Mouse (Mus musculus) CH12.LX (cell line): ENCODE data around the gene St3gal3. TPM values are rescaled to one million over a fixed set of nuclear protein-coding genes. Genes with fewer than 3 reads are reported as not detected.

Experiments
- DNase-seq: peaks from one replicate; pipeline ENCODE4 v3.0.0-alpha.2; 2013; ENCODE audit errors: extremely low read depth
- H3K27ac ChIP-seq: 2 replicates; pipeline ENCODE4 v1.5.1; 2012; ENCODE audit warnings: low read depth, mild to moderate bottlenecking, control low read depth, moderate library complexity; ENCODE audit not compliant: insufficient read depth
- H3K27me3 ChIP-seq: replicated peaks from 2 replicates; pipeline ENCODE3; 2012; ENCODE audit warnings: inconsistent platforms
- H3K36me3 ChIP-seq, 2 experiments: replicated peaks in 1 of 2; 2 replicates each; pipeline versions ENCODE3 to v1.6.1; 2012; ENCODE audit warnings: inconsistent platforms in 1 of 2, low read length in 1 of 2, mild to moderate bottlenecking in 1 of 2, mixed read lengths in 1 of 2, moderate library complexity in 1 of 2; ENCODE audit not compliant: control insufficient read depth in 1 of 2, insufficient read depth in 1 of 2
- H3K4me1 ChIP-seq, 2 experiments: 2 replicates each; pipeline ENCODE4 v1.6.1; 2012; ENCODE audit warnings: inconsistent platforms in 1 of 2, moderate library complexity in 1 of 2; ENCODE audit not compliant: insufficient read depth in 2 of 2, control insufficient read depth in 1 of 2
- H3K4me2 ChIP-seq: 2 replicates; pipeline ENCODE4 v1.6.1; 2012; ENCODE audit warnings: low read depth, mild to moderate bottlenecking, control low read depth; ENCODE audit not compliant: poor library complexity, insufficient read depth, severe bottlenecking
- H3K4me3 ChIP-seq, 3 experiments: fragments of 150-350 bp in 1 of 3; sonication (generic) in 1 of 3; replicated peaks in 1 of 3; 2 replicates each; pipeline versions ENCODE3 to v1.5.1; 2011 to 2012; ENCODE audit warnings: low read depth in 2 of 3, low read length in 2 of 3, mild to moderate bottlenecking in 2 of 3, moderate library complexity in 2 of 3, control low read depth in 1 of 3, improper control_type of control experiment in 1 of 3, inconsistent platforms in 1 of 3, mixed read lengths in 1 of 3; ENCODE audit not compliant: poor library complexity in 1 of 3
- H3K79me2 ChIP-seq: replicated peaks from 2 replicates; pipeline ENCODE4 v1.6.1; 2012; ENCODE audit warnings: mild to moderate bottlenecking, moderate library complexity; ENCODE audit not compliant: control insufficient read depth, poor library complexity, insufficient read depth, severe bottlenecking; ENCODE audit errors: extremely low read depth
- H3K9ac ChIP-seq: 2 replicates; pipeline ENCODE4 v1.6.1; 2012; ENCODE audit warnings: low read depth, mild to moderate bottlenecking, control low read depth, moderate library complexity; ENCODE audit not compliant: insufficient read depth
- H3K9me3 ChIP-seq: replicated peaks from 2 replicates; pipeline ENCODE3; 2012; ENCODE audit warnings: low read length, inconsistent platforms, mixed read lengths
- CHD1 ChIP-seq: IDR thresholded peaks from 2 replicates; pipeline ENCODE4 v1.6.1; 2012; ENCODE audit warnings: low read depth, low read length, improper control_type of control experiment, inconsistent platforms
- CTCF ChIP-seq, 2 experiments: IDR thresholded peaks in 1 of 2; conservative IDR thresholded peaks in 1 of 2; 2 replicates each; pipeline ENCODE4 v1.5.1; 2011 to 2012; ENCODE audit warnings: low read depth in 2 of 2, low read length in 2 of 2, improper control_type of control experiment in 1 of 2, inconsistent platforms in 1 of 2, mild to moderate bottlenecking in 1 of 2, moderate library complexity in 1 of 2
- E2F4 ChIP-seq: IDR thresholded peaks from 2 replicates; pipeline ENCODE4 v1.6.1; 2011; ENCODE audit warnings: low read depth, low read length, improper control_type of control experiment; ENCODE audit not compliant: insufficient replicate concordance
- ELF1 ChIP-seq: IDR thresholded peaks from 2 replicates; pipeline ENCODE4 v1.6.1; 2014; ENCODE audit warnings: low read depth, mild to moderate bottlenecking, inconsistent platforms, low read length, improper control_type of control experiment
- HCFC1 ChIP-seq: IDR thresholded peaks from 2 replicates; pipeline ENCODE4 v1.6.1; 2012; ENCODE audit warnings: low read depth, mild to moderate bottlenecking, inconsistent platforms, low read length, improper control_type of control experiment
- IRF4 ChIP-seq: IDR thresholded peaks from 2 replicates; pipeline ENCODE4 v1.6.1; 2014; ENCODE audit warnings: low read depth, mild to moderate bottlenecking, inconsistent platforms, low read length, improper control_type of control experiment
- KAT2A ChIP-seq: IDR thresholded peaks from 2 replicates; pipeline ENCODE4 v1.6.1; 2012; ENCODE audit warnings: low read length, improper control_type of control experiment, inconsistent platforms; ENCODE audit not compliant: insufficient replicate concordance
- MAX ChIP-seq: IDR thresholded peaks from 2 replicates; pipeline ENCODE4 v1.6.1; 2011; ENCODE audit warnings: low read length, improper control_type of control experiment
- MEF2A ChIP-seq: IDR thresholded peaks from 2 replicates; pipeline ENCODE4 v1.6.1; 2014; ENCODE audit warnings: low read depth, mild to moderate bottlenecking, inconsistent platforms, low read length, improper control_type of control experiment, borderline replicate concordance
- MXI1 ChIP-seq: IDR thresholded peaks from 2 replicates; pipeline ENCODE4 v1.6.1; 2011; ENCODE audit warnings: mild to moderate bottlenecking, low read depth, low read length, improper control_type of control experiment
- POLR2A ChIP-seq: IDR thresholded peaks from 2 replicates; pipeline ENCODE4 v1.6.1; 2011; ENCODE audit warnings: low read depth, mild to moderate bottlenecking, improper control_type of control experiment, low read length
- POLR2AphosphoS2 ChIP-seq: IDR thresholded peaks from 2 replicates; pipeline ENCODE4 v1.6.1; 2011; ENCODE audit warnings: low read depth, low read length, improper control_type of control experiment
- RAD21 ChIP-seq: IDR thresholded peaks from 2 replicates; pipeline ENCODE4 v1.6.1; 2011; ENCODE audit warnings: low read depth, mild to moderate bottlenecking, low read length, improper control_type of control experiment, moderate library complexity
- RCOR1 ChIP-seq: conservative IDR thresholded peaks from 2 replicates; pipeline ENCODE4 v1.6.1; 2012; ENCODE audit warnings: low read depth, mild to moderate bottlenecking, inconsistent platforms, low read length, improper control_type of control experiment
- SMC3 ChIP-seq: IDR thresholded peaks from 2 replicates; pipeline ENCODE4 v1.6.1; 2011; ENCODE audit warnings: low read depth, low read length, improper control_type of control experiment
- TCF12 ChIP-seq: IDR thresholded peaks from 2 replicates; pipeline ENCODE4 v1.6.1; 2014; ENCODE audit warnings: low read depth, mild to moderate bottlenecking, inconsistent platforms, low read length, improper control_type of control experiment
- USF2 ChIP-seq: conservative IDR thresholded peaks from 2 replicates; pipeline ENCODE4 v1.6.1; 2011; ENCODE audit warnings: low read depth, low read length, improper control_type of control experiment
- ZKSCAN1 ChIP-seq: IDR thresholded peaks from 2 replicates; pipeline ENCODE4 v1.6.1; 2012; ENCODE audit warnings: low read depth, inconsistent platforms, low read length, improper control_type of control experiment, borderline replicate concordance
- dilution Hi-C: fragments of 300-500 bp; cut with MboI; formaldehyde crosslinking; loops from 2 replicates; pipeline ENCODE4 v1.14.3; 2020; ENCODE audit warnings: low sequenced_read_pairs; ENCODE audit not compliant: extremely low pct_unique_long_range_greater_than_20kb, extremely low pct_ligation_motif_present
- in situ Hi-C: fragments of 300-500 bp; cut with MboI; formaldehyde crosslinking; loops from 3 replicates; pipeline ENCODE4 v1.14.3; 2019; ENCODE audit warnings: low sequenced_read_pairs, low pct_ligation_motif_present, low pct_unique_long_range_greater_than_20kb, mixed read lengths
- polyA plus RNA-seq: library from polyadenylated mRNA; unstranded; fragments of >175 nt; gene quantifications from 2 replicates; pipeline ENCODE4 v1.2.1, GENCODE M21; 2012; ENCODE audit warnings: low read depth; ENCODE audit not compliant: insufficient read length
- total RNA-seq, 2 experiments: library from RNA; depleted of rRNA; stranded (reverse); fragments of 300-350 nt in 1 of 2; fragments of >200 nt in 1 of 2; gene quantifications; 2 replicates each; pipeline ENCODE4 v1.2.3; 2012 to 2014

St3gal3 gene
- total and polyA plus RNA-seq, 3 experiments: 7.1 to 10.1 (median 8.2) TPM

DNA sequence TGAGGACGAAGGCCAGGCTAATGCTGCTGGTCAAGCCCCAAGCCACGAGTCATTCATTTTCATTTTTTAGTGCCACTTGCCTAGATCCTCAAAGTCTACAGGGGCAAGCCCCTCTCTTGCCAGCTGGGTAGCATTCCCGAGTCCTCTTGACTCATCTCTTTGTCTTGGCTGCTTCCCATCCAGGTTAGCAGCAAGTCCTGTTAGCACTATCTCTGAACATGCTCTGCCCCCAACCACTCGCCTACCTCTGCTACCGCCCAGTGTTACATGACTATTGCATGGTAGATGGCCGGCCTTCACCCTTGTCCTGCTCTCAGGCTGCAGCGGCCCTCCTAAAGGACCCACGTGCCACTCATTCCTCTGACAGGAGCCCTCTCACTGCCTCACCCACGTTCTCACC is 156.4 kb downstream of the St3gal3 start:
- Histone ChIP-seq H3K4me3 (no peak overlapping the region), H3K4me2 (no peak overlapping the region)
- dilution Hi-C loops: no loop called here
- TF ChIP-seq POLR2AphosphoS2: no peak
- no peak for TF ChIP-seq USF2
- no peak for TF ChIP-seq IRF4
- no peak for TF ChIP-seq ZKSCAN1
- TF ChIP-seq MAX: no peak
- TF ChIP-seq, all 38 proteins: peak for 0
- H3K9ac ChIP-seq: no peak overlapping the region
- no peak overlapping the region for H3K27ac ChIP-seq
- no peak for DNase-seq
- in situ Hi-C loops: no loop called here
- H3K4me1 ChIP-seq: peaks cover 29 to 49% of the 10 kb centered on the region in 2 experiments
- H3K36me3 ChIP-seq: peaks cover 0 to 2% of the 10 kb centered on the region in 2 experiments
- H3K79me2 ChIP-seq: no peaks in the 10 kb centered on the region
- no peaks in the 10 kb centered on the region for H3K27me3 ChIP-seq
- H3K9me3 ChIP-seq: no peaks in the 10 kb centered on the region

DNA sequence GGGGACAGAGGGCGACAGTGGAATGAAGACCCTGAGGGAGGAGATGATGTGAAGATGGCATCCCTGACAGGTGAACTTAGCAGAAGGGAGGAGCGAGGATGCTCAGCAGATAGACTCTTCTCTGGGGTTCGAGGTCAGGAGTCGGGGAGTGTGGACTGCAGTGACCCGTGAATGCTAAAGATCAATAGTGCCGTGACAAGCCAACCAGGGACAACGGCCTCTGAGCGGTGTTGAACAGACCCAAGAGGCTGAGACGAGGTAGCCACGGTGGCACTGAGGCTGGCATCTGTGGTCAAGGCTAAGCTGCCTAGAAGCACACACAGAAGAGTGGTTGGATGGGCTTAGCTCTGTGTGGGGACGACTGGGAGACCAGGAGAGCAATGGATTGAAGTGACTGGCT is 156.9 kb downstream of the St3gal3 start:
- Histone ChIP-seq H3K4me2 (no peak overlapping the region), H3K4me1 (peaks cover 29 to 50% of the 10 kb centered on the region in 2 experiments), H3K79me2 (no peaks in the 10 kb centered on the region), H3K9me3 (no peaks in the 10 kb centered on the region), H3K9ac (no peak overlapping the region), H3K36me3 (peaks cover 0 to 2% of the 10 kb centered on the region in 2 experiments), H3K4me3 (no peak overlapping the region), H3K27me3 (no peaks in the 10 kb centered on the region), H3K27ac (no peak overlapping the region)
- dilution Hi-C loops: no loop called here
- no peak for DNase-seq
- no peak for TF ChIP-seq POLR2AphosphoS2
- no peak for TF ChIP-seq ELF1
- TF ChIP-seq MXI1: no peak
- no peak for TF ChIP-seq CTCF (conservative IDR thresholded peaks at IDR 0.05 in 1 of 2, IDR thresholded peaks at IDR 0.05 in 1 of 2; ENCODE audit: low read depth in 2 of 2, low read length in 2 of 2)
- TF ChIP-seq KAT2A: no peak
- TF ChIP-seq HCFC1: no peak
- TF ChIP-seq CHD1: no peak
- no peak for TF ChIP-seq MEF2A
- no peak for TF ChIP-seq RCOR1
- TF ChIP-seq TCF12: no peak
- no peak for TF ChIP-seq SMC3
- no peak for TF ChIP-seq RAD21
- no peak for TF ChIP-seq POLR2A
- TF ChIP-seq E2F4: no peak
- in situ Hi-C loops: no loop called here
